Mouse (Mus musculus): ENCODE measurements around the gene Gm960. TPM values are rescaled to one million over a fixed set of nuclear protein-coding genes. Genes with fewer than 3 reads are reported as not detected.

Gm960 gene
- polyA plus RNA-seq, 1 experiment from 2014 or later = 4.3 TPM

DNA sequence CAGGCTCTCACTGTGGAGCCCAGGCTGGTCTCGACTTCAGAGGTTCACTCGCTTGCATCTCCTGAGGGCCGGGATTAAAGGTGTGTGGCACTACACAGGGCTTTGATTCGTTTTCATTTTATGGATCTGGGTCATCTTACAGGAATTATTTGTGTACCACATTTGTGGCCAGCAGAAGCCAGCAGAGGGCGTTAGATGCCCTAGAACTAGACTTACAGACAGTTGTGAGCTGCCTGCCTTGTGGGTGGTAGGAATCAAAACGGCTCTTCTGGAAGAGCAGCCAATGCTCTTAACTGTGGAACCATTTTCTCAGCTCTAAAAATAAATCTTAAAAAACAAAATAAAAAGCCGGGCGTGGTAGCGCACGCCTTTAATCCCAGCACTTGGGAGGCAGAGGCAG, 54.2 kb downstream of the Gm960 start:
- H3K4me2 ChIP-seq = no peak overlapping the region
- peaks cover 7% of the 10 kb centered on the region; the same call in 1 of the 2 replicates for H3K27me3 ChIP-seq
- no peaks in the 10 kb centered on the region for H3K36me3 ChIP-seq
- H3K4me1 ChIP-seq (replicated peaks) = no peaks in the 10 kb centered on the region
- H3K27ac ChIP-seq = no peak overlapping the region
- WGBS = 50% methylated on average over 10 of the region's 10 CpGs
- no peak for ATAC-seq (ENCODE audit: low FRiP score)
- H3K9ac ChIP-seq = no peak overlapping the region
- no peaks in the 10 kb centered on the region for H3K9me3 ChIP-seq
- H3K4me3 ChIP-seq = no peak overlapping the region

GRCm38 (mm10) chr19:4635986-4636385, 62.5 kb downstream of the Gm960 start:
- H3K9me3 ChIP-seq = no peaks in the 10 kb centered on the region
- H3K9ac ChIP-seq = no peak overlapping the region
- no peak overlapping the region for H3K4me2 ChIP-seq
- no peaks in the 10 kb centered on the region for H3K36me3 ChIP-seq
- ATAC-seq (ENCODE audit: low FRiP score) = no peak
- no peak overlapping the region for H3K4me3 ChIP-seq
- H3K27me3 ChIP-seq = 0 out of 2 replicates have a peak, but pooled peaks cover 8% of the 10 kb centered on the region
- 74% methylated on average over 4 of the region's 4 CpGs for WGBS
- H3K4me1 ChIP-seq (replicated peaks) = no peaks in the 10 kb centered on the region
- H3K27ac ChIP-seq = no peak overlapping the region

- H3K36me3 ChIP-seq = peaks cover 2% of the 10 kb centered on the region
- no peaks in the 10 kb centered on the region for H3K9me3 ChIP-seq
- H3K4me1 ChIP-seq (replicated peaks) = peaks cover 42% of the 10 kb centered on the region
- peak overlapping the region; percentile 62 for H3K27ac ChIP-seq
- ATAC-seq (ENCODE audit: low FRiP score) = no peak
- no peak overlapping the region for H3K4me2 ChIP-seq
- WGBS = 0% methylated on average over 1 of the region's 1 CpGs
- H3K27me3 ChIP-seq = no peaks in the 10 kb centered on the region
- peak overlapping the region; percentile 30; the same call in 1 of the 2 replicates for H3K9ac ChIP-seq
- H3K4me3 ChIP-seq = no peak overlapping the region
Observed at GRCm38 (mm10) chr19:4628819-4629218, 69.6 kb downstream of the Gm960 start.

- no peaks in the 10 kb centered on the region for H3K9me3 ChIP-seq
- H3K4me1 ChIP-seq (replicated peaks) = peaks cover 46% of the 10 kb centered on the region
- H3K27me3 ChIP-seq = no peaks in the 10 kb centered on the region
- ATAC-seq (ENCODE audit: low FRiP score) = peak; percentile 73
- WGBS = 2% methylated on average over 35 of the region's 35 CpGs
- H3K4me2 ChIP-seq = peak overlapping the region; percentile 94
- peaks cover 30% of the 10 kb centered on the region for H3K36me3 ChIP-seq
- H3K27ac ChIP-seq = peak overlapping the region; percentile 95
- H3K4me3 ChIP-seq = peak overlapping the region; percentile 85
- H3K9ac ChIP-seq = peak overlapping the region; percentile 91
Observed at GRCm38 (mm10) chr19:4625829-4626535, 72.5 kb downstream of the Gm960 start.

DNA sequence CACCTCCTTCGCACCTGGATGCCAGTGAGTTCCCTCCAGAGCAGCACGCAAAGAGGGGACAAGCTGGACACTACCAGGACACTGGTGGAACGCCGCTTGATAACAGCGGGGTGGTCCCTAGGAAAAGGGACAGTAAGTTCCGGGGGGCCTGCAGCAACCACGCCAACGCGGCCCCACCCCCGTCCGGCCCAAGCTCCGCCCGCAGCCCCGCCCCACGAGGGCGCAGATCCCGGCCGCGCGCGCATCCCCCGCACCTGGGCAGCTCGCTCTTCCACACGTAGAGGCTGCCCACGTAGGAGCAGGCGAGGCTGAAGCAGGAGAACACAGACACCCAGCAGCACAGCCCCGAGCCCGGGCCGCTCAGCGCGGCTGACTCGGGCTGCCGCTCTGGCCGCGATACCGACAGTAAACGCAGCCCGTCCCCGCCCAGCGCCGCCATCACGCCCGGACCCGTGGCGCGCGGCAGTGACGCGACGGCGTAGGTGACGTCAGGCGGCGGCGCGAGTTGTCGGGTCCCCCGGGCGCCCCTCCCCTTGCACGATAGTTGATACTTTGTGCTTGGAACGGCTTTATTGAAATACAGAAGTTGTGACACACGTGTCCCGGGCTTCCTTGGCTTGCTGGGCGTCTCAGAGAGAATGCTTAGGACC, 73.2 kb downstream of the Gm960 start, which contains the start of gene Rce1:
Rce1 (minus strand) TSS at position 463 of the 650 bp plus-strand sequence.
- Histone ChIP-seq H3K27me3 (no peaks in the 10 kb centered on the region), H3K4me3 (peak within 1 kb of the TSS; percentile 85), H3K36me3 (peaks cover 36% of the 10 kb centered on the region), H3K9ac (peak within 1 kb of the TSS; percentile 91), H3K4me1 (replicated peaks) (peaks cover 46% of the 10 kb centered on the region), H3K4me2 (peak within 1 kb of the TSS; percentile 94), H3K27ac (peak within 1 kb of the TSS; percentile 95), H3K9me3 (no peaks in the 10 kb centered on the region)
- peak; percentile 86 for ATAC-seq (ENCODE audit: low FRiP score)
- under 1% methylated on average over 64 of the region's 64 CpGs for WGBS

- Histone ChIP-seq H3K36me3 (peaks cover 38% of the 10 kb centered on the region), H3K9me3 (no peaks in the 10 kb centered on the region), H3K27ac (peak overlapping the region; percentile 95), H3K9ac (peak overlapping the region; percentile 91), H3K27me3 (no peaks in the 10 kb centered on the region), H3K4me2 (peak overlapping the region; percentile 94), H3K4me3 (peak overlapping the region; percentile 85), H3K4me1 (replicated peaks) (peaks cover 44% of the 10 kb centered on the region)
- 33% methylated on average over 4 of the region's 4 CpGs for WGBS
- no peak for ATAC-seq (ENCODE audit: low FRiP score)
Observed at GRCm38 (mm10) chr19:4624406-4625178, 73.9 kb downstream of the Gm960 start.

DNA sequence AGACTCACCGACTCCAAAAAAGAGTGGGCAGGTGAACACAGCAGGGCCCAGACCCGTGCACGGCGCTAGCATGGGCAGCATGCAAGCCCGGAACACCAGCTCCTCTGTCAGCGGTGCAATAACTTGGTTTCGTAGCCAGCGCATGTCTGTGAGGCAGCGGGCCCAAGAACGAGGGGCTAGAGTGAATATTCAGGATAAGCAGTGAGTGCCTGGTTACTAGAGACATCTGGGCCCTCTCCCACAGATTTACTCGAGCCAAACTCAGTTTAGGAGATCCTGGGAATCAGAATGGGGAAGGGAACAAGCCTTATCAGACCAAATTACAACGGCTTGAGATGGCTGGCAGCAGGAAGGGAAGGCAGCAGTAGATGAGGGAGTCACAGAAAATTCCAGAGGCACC, 74.5 kb downstream of the Gm960 start:
- peak overlapping the region; percentile 94; the same call in 1 of the 2 replicates for H3K4me2 ChIP-seq
- ATAC-seq (ENCODE audit: low FRiP score) = no peak
- peaks cover 38% of the 10 kb centered on the region for H3K4me1 ChIP-seq (replicated peaks)
- no peaks in the 10 kb centered on the region for H3K9me3 ChIP-seq
- H3K9ac ChIP-seq = no peak overlapping the region
- H3K4me3 ChIP-seq = peak overlapping the region; percentile 85; the same call in 1 of the 2 replicates
- H3K27me3 ChIP-seq = no peaks in the 10 kb centered on the region
- no peak overlapping the region for H3K27ac ChIP-seq
- 98% methylated on average over 12 of the region's 12 CpGs for WGBS
- H3K36me3 ChIP-seq = peaks cover 38% of the 10 kb centered on the region

- H3K27ac ChIP-seq = no peak overlapping the region
- no peak for ATAC-seq (ENCODE audit: low FRiP score)
- H3K27me3 ChIP-seq = no peaks in the 10 kb centered on the region
- no peak overlapping the region for H3K9ac ChIP-seq
- no peak overlapping the region for H3K4me3 ChIP-seq
- H3K36me3 ChIP-seq = peaks cover 38% of the 10 kb centered on the region
- WGBS = 94% methylated on average over 9 of the region's 9 CpGs
- peaks cover 36% of the 10 kb centered on the region for H3K4me1 ChIP-seq (replicated peaks)
- H3K9me3 ChIP-seq = no peaks in the 10 kb centered on the region
- H3K4me2 ChIP-seq = no peak overlapping the region
Observed at GRCm38 (mm10) chr19:4623419-4623818, 75.0 kb downstream of the Gm960 start.

DNA sequence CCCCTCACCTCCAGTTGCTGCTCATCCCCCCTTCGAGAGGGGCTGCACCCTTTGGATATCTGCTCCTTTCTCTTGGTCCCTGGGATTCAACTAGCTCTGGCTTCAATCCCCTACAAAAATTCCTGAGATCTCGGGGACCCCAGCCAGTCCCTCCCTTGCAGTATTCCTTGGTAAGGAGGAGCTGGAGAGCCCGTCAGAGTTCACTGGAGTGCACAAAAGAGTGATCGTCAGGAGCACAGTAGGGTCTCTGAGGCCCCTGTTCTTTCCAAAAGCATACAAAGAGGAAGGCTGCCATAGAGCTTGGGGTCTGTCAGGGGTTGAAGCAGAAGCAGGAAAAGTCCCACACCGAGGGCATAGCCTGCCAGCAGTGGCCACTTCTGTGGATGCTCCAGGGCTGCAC, 75.7 kb downstream of the Gm960 start:
- Histone ChIP-seq H3K27me3 (peaks cover 1% of the 10 kb centered on the region; the same call in 1 of the 2 replicates), H3K9ac (no peak overlapping the region), H3K36me3 (peaks cover 38% of the 10 kb centered on the region), H3K27ac (no peak overlapping the region), H3K4me1 (replicated peaks) (peaks cover 34% of the 10 kb centered on the region), H3K9me3 (no peaks in the 10 kb centered on the region), H3K4me2 (no peak overlapping the region), H3K4me3 (no peak overlapping the region)
- WGBS = 67% methylated on average over 5 of the region's 5 CpGs
- ATAC-seq (ENCODE audit: low FRiP score) = no peak

- Histone ChIP-seq H3K4me1 (replicated peaks) (peaks cover 32% of the 10 kb centered on the region), H3K9me3 (no peaks in the 10 kb centered on the region), H3K4me3 (no peak overlapping the region), H3K27me3 (peaks cover 11% of the 10 kb centered on the region; the same call in 1 of the 2 replicates), H3K36me3 (peaks cover 38% of the 10 kb centered on the region), H3K27ac (no peak overlapping the region), H3K9ac (no peak overlapping the region), H3K4me2 (no peak overlapping the region)
- ATAC-seq (ENCODE audit: low FRiP score) = no peak
- WGBS = 89% methylated on average over 7 of the region's 7 CpGs
Observed at GRCm38 (mm10) chr19:4620721-4621120, 77.7 kb downstream of the Gm960 start.

- H3K27ac ChIP-seq = no peak overlapping the region
- peaks cover 11% of the 10 kb centered on the region; the same call in 1 of the 2 replicates for H3K27me3 ChIP-seq
- H3K36me3 ChIP-seq = peaks cover 38% of the 10 kb centered on the region
- ATAC-seq (ENCODE audit: low FRiP score) = no peak
- H3K9ac ChIP-seq = no peak overlapping the region
- H3K4me3 ChIP-seq = no peak overlapping the region
- H3K4me1 ChIP-seq (replicated peaks) = peaks cover 29% of the 10 kb centered on the region
- 81% methylated on average over 10 of the region's 10 CpGs for WGBS
- no peaks in the 10 kb centered on the region for H3K9me3 ChIP-seq
- H3K4me2 ChIP-seq = no peak overlapping the region
Observed at GRCm38 (mm10) chr19:4619461-4619860, 79.0 kb downstream of the Gm960 start.

DNA sequence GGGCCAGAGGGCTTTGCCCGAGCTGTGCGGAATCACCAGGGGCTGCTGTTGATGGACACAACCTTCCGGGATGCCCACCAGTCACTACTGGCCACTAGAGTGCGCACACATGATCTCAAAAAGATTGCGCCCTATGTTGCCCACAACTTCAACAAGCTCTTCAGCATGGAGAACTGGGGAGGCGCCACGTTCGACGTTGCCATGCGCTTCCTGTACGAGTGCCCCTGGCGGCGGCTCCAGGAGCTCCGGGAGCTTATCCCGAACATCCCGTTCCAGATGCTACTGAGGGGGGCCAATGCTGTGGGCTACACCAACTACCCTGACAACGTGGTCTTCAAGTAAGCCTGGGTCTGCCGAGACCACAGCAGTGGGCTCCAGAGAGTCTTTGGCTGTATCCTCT, 80.3 kb downstream of the Gm960 start:
- Histone ChIP-seq H3K27me3 (peaks cover 11% of the 10 kb centered on the region; the same call in 1 of the 2 replicates), H3K27ac (no peak overlapping the region), H3K9ac (no peak overlapping the region), H3K4me1 (replicated peaks) (peaks cover 31% of the 10 kb centered on the region), H3K36me3 (peaks cover 39% of the 10 kb centered on the region), H3K4me2 (no peak overlapping the region), H3K9me3 (no peaks in the 10 kb centered on the region), H3K4me3 (no peak overlapping the region)
- WGBS = 39% methylated on average over 18 of the region's 18 CpGs
- no peak for ATAC-seq (ENCODE audit: low FRiP score)
